Mouse (Mus musculus) kidney, postnatal 0 days (tissue): ENCODE data around the gene Tmem50a. TPM values are rescaled to one million over a fixed set of nuclear protein-coding genes. Genes with fewer than 3 reads are reported as not detected.
A peak's percentile ranks its signal among the peaks of the same experiment; 100 is the strongest.

Experiments used
- ATAC-seq: fragments of 200-750 bp; cut with Nextera tagmentation; replicated peaks from 2 replicates; pipeline ENCODE4 v1.8.0; 2017; ENCODE audit warnings: low read depth, moderate number of reproducible peaks, moderate TSS enrichment, moderate library complexity; ENCODE audit not compliant: low FRiP score
- DNase-seq: peaks from one replicate; pipeline ENCODE4 v3.0.0-alpha.2; 2016; ENCODE audit warnings: low spot score
- H3K27ac ChIP-seq: fragments of 300-500 bp; sonication (generic); 2 replicates; pipeline ENCODE4 v1.5.1; 2014; ENCODE audit warnings: mild to moderate bottlenecking
- H3K27me3 ChIP-seq: fragments of 300-500 bp; sonication (generic); 2 replicates; pipeline ENCODE4 v1.6.1; 2014; ENCODE audit warnings: low read length, mixed read lengths; ENCODE audit not compliant: insufficient read depth
- H3K36me3 ChIP-seq: fragments of 300-500 bp; sonication (generic); 2 replicates; pipeline ENCODE4 v1.6.1; 2014; ENCODE audit warnings: low read length, mixed read lengths; ENCODE audit not compliant: insufficient read depth
- H3K4me1 ChIP-seq: fragments of 300-500 bp; sonication (generic); replicated peaks from 2 replicates; pipeline ENCODE4 v1.6.1; 2014; ENCODE audit warnings: antibody characterized with exemption, low read length, mixed read lengths; ENCODE audit not compliant: insufficient read depth
- H3K4me2 ChIP-seq: fragments of 300-500 bp; sonication (generic); 2 replicates; pipeline ENCODE4 v1.6.1; 2014; ENCODE audit warnings: mild to moderate bottlenecking, low read length, moderate library complexity, mixed read lengths
- H3K4me3 ChIP-seq: fragments of 300-500 bp; sonication (generic); replicated peaks from 2 replicates; pipeline ENCODE4 v1.5.1; 2014; ENCODE audit warnings: low read depth, low read length
- H3K9ac ChIP-seq: fragments of 300-500 bp; sonication (generic); 2 replicates; pipeline ENCODE4 v1.6.1; 2014; ENCODE audit warnings: low read depth, low read length
- H3K9me3 ChIP-seq: fragments of 300-500 bp; sonication (generic); replicated peaks from 2 replicates; pipeline ENCODE4 v1.6.1; 2016; ENCODE audit warnings: low read length, inconsistent platforms, mixed read lengths
- CTCF ChIP-seq: IDR thresholded peaks from 2 replicates; pipeline ENCODE4 v1.5.1; 2016; ENCODE audit warnings: antibody characterized with exemption, low read depth, mild to moderate bottlenecking, moderate library complexity
- WGBS: fragments of 180-500 bp; shearing (Covaris S2); extraction: QIAGEN DNeasy Blood & Tissue Kit; methylation state at CpG from one replicate; pipeline ENCODE4 v1.1.7; 2014; 5-methylcytosine and 5-hydroxymethylcytosine counted together
- polyA plus RNA-seq: library from polyadenylated mRNA; unstranded; fragments of >200 nt; fragmentation: Nextera tagmentation; extraction: Ambion mirVana; gene quantifications from 2 replicates; pipeline ENCODE4 v1.2.1, GENCODE M21; 2015

The Tmem50a gene
- polyA plus RNA-seq, 1 experiment from 2014 or later = 169 TPM

- ATAC-seq (peak; percentile 92), DNase-seq (peak; percentile 98)
- Histone ChIP-seq H3K4me2 (peak within 1 kb of the TSS; percentile 80), H3K27me3 (no peaks in the 10 kb centered on the region), H3K4me3 (peak within 1 kb of the TSS; percentile 96), H3K4me1 (peaks cover 9% of the 10 kb centered on the region), H3K9me3 (no peaks in the 10 kb centered on the region), H3K27ac (peak within 1 kb of the TSS; percentile 90), H3K36me3 (peaks cover 45% of the 10 kb centered on the region), H3K9ac (peak within 1 kb of the TSS; percentile 93)
- no peak for TF ChIP-seq CTCF
- WGBS = under 1% methylated on average over 68 of the region's 68 CpGs
Observed at GRCm38 (mm10) chr4:134930684-134931481, 16.1 kb upstream of the Tmem50a start, which contains the start of gene Syf2. Gene Syf2 (plus strand): TSS chr4:134930898.

GRCm38 (mm10) chr4:134930190-134930589, 15.4 kb upstream of the Tmem50a start:
- WGBS = 28% methylated on average over 9 of the region's 9 CpGs
- Histone ChIP-seq H3K4me3 (peak overlapping the region; percentile 96), H3K9me3 (no peaks in the 10 kb centered on the region), H3K4me1 (peaks cover 11% of the 10 kb centered on the region), H3K4me2 (peak overlapping the region; percentile 80), H3K9ac (0 out of 2 replicates have a peak overlapping the region, but pooled peaks have one; percentile 93), H3K27ac (peak overlapping the region; percentile 90), H3K36me3 (peaks cover 45% of the 10 kb centered on the region), H3K27me3 (no peaks in the 10 kb centered on the region)
- DNase-seq (no peak), ATAC-seq (no peak)
- TF ChIP-seq CTCF = no peak

GRCm38 (mm10) chr4:134929536-134929935, 14.7 kb upstream of the Tmem50a start:
- 82% methylated on average over 4 of the region's 4 CpGs for WGBS
- DNase-seq (no peak), ATAC-seq (no peak)
- peaks cover 39% of the 10 kb centered on the region for H3K36me3 ChIP-seq
- peaks cover 11% of the 10 kb centered on the region for H3K4me1 ChIP-seq
- no peak overlapping the region for H3K27ac ChIP-seq
- H3K9ac ChIP-seq = no peak overlapping the region
- no peaks in the 10 kb centered on the region for H3K9me3 ChIP-seq
- no peak overlapping the region for H3K4me3 ChIP-seq
- H3K27me3 ChIP-seq = no peaks in the 10 kb centered on the region
- TF ChIP-seq CTCF = no peak
- H3K4me2 ChIP-seq = no peak overlapping the region

- Histone ChIP-seq H3K4me2 (no peak overlapping the region), H3K4me1 (peaks cover 11% of the 10 kb centered on the region), H3K36me3 (peaks cover 30% of the 10 kb centered on the region), H3K27me3 (no peaks in the 10 kb centered on the region), H3K27ac (no peak overlapping the region), H3K4me3 (no peak overlapping the region), H3K9ac (no peak overlapping the region), H3K9me3 (no peaks in the 10 kb centered on the region)
- TF ChIP-seq CTCF = no peak
- WGBS = 87% methylated on average over 1 of the region's 1 CpGs
- no peak for DNase-seq
- ATAC-seq = no peak
Observed at GRCm38 (mm10) chr4:134928464-134928836, 13.6 kb upstream of the Tmem50a start.

DNA sequence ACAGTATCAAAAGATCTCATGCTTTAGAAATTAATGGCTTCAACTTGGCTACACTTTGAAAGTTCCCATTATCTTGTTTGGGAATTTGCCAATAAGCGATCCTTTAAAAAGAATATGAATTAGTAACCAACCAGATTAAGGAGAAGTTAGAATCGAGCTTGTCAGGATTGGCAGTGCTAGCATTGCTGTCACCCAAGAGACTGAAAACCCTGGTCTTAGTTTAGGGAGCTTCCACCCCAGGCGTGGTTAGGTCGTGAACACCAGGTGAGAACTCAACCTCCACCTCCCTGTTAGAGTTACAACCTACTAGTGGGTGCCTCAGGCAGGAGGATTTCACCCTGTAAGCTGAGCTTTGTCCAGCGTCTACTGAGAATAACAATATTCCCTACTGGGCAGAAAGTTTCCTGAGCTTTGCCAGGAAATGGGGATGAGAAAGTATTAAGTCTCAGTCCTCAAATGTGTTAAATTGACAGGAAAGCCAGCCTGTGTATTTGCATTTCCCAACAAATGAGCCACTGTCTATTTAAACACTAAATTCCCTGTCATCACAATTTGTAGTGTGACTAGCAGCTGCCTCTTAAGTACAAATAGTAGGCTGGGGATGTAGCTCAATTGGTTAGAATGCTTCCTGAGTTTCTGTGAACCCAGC, 13.1 kb upstream of the Tmem50a start:
- DNase-seq = no peak
- Histone ChIP-seq H3K4me3 (no peak overlapping the region), H3K36me3 (peaks cover 30% of the 10 kb centered on the region), H3K4me2 (no peak overlapping the region), H3K9ac (no peak overlapping the region), H3K9me3 (no peaks in the 10 kb centered on the region), H3K27me3 (no peaks in the 10 kb centered on the region), H3K27ac (no peak overlapping the region), H3K4me1 (peaks cover 11% of the 10 kb centered on the region)
- no peak for TF ChIP-seq CTCF
- ATAC-seq = no peak
- 70% methylated on average over 5 of the region's 5 CpGs for whole genome bisulfite sequencing

DNA sequence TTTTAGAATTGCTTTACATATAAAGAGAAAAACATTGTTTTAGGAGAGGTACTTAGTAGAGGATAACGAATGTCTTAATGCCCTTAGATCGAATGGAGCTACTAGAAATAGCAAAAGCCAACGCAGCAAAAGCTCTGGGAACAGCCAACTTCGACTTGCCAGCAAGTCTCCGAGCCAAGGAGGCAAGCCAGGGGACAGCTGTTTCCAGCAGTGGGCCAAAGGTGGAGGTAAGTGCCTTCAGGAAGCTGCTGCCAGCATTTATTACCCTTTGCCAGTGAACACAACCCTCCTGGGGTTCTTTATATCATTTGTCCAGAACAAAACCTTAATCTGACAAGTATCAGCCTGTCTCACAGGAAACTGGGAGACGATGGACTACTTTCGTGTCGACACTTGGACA, 10.4 kb upstream of the Tmem50a start:
- 55% methylated on average over 8 of the region's 8 CpGs for WGBS
- H3K4me3 ChIP-seq = peak overlapping the region; percentile 99
- H3K9me3 ChIP-seq = no peaks in the 10 kb centered on the region
- H3K9ac ChIP-seq = 0 out of 2 replicates have a peak overlapping the region, but pooled peaks have one; percentile 15
- H3K27me3 ChIP-seq = no peaks in the 10 kb centered on the region
- DNase-seq (no peak), ATAC-seq (no peak)
- H3K4me2 ChIP-seq = peak overlapping the region; percentile 86
- peaks cover 8% of the 10 kb centered on the region for H3K4me1 ChIP-seq
- H3K36me3 ChIP-seq = peaks cover 30% of the 10 kb centered on the region
- TF ChIP-seq CTCF = no peak
- H3K27ac ChIP-seq = no peak overlapping the region
